Mouse (Mus musculus) cerebral cortex, adult 2 months (tissue): ENCODE data around the gene Csrnp2.

Experiments
- WGBS: fragments of 180-500 bp; shearing (Covaris S2); methylation state at CpG from one replicate; pipeline ENCODE4 v1.1.7; 2018; 5-methylcytosine and 5-hydroxymethylcytosine counted together

The Csrnp2 gene

DNA sequence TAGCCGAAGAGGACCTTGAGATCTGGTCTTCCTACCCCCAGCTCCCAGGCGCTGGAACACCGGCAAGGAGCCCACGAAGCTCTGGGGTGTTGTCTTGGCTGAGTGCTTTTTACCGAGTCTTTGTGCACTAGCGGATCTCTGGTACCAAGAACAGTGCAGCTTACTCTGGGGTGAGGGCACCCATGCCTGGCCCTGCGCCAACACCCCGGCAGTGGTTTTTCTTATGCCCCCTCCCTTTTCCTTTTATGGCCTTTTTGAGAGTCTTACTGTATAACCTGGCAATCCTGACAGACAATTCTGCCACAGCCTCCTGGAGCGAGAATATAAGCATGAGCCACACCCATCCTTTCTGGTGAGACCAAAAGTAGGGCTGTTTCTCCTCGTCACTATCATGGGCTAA is 16.9 kb downstream of the Csrnp2 start:
- 46% methylated on average over 10 of the region's 10 CpGs for WGBS

DNA sequence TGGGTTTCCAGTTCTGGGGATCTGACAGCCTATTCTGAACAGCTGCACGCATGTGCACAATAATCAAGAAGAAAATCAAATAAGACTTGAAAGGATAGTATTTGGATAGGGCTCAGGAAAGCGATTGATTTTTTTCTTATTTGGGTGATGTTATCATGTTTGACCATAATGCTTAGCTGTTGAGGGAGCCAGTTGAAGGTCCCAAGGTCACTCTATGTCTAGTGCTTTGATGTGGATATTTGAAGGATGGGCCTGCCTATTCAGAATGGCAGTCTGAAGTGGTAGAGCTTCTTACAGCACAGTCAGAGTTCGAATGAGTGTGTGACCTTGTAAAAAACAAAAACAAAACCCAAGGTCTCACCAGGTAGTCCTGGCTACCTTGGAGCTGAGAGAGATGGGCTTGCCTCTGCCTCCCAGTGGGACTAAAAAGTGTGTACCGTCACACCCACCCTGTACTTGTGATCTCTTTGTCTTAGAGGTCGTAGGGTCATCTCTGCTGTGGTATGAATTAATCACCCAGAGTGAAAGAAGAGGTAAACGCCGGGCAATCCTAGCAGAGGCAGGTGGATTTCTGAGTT is 21.3 kb downstream of the Csrnp2 start:
- WGBS = 86% methylated on average over 7 of the region's 7 CpGs

DNA sequence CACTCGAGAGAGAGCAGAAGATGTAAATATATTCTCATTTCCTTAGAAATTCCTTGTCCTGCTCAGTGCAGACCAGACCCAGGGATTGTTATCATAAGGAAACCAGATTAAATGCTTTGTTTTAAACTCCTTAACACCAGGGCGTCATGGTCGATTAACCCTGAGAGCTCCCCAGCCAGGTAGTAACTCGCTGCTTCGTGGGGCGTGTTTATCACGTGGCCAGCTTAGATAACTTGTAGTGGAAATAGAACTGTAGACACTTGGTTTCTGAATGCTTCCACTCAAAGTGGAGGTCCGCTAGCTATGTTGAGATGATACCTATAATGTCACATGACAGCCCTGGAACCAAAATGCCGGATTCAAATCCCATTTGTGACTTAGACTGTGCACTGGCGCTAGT is 25.3 kb downstream of the Csrnp2 start:
- 56% methylated on average over 10 of the region's 10 CpGs for WGBS

DNA sequence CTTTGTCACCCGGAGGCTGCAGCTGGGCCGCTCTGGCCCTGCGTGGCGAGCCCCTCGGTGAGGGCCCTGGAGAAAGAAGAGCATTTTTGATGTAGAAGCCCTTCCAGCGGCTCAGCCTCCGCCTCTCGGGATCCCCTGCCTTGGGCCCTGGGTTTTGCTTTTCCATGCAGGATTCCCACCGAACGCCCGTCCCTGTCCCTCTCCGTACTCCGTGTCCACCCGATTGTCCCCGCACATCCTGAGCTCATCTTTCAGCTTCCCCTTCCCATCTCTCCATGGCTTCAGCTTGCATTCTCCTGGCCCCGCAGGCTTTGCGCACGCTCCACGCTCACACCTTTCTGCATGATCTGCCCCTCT is 26.1 kb downstream of the Csrnp2 start:
- WGBS = 0% methylated on average over 19 of the region's 19 CpGs

DNA sequence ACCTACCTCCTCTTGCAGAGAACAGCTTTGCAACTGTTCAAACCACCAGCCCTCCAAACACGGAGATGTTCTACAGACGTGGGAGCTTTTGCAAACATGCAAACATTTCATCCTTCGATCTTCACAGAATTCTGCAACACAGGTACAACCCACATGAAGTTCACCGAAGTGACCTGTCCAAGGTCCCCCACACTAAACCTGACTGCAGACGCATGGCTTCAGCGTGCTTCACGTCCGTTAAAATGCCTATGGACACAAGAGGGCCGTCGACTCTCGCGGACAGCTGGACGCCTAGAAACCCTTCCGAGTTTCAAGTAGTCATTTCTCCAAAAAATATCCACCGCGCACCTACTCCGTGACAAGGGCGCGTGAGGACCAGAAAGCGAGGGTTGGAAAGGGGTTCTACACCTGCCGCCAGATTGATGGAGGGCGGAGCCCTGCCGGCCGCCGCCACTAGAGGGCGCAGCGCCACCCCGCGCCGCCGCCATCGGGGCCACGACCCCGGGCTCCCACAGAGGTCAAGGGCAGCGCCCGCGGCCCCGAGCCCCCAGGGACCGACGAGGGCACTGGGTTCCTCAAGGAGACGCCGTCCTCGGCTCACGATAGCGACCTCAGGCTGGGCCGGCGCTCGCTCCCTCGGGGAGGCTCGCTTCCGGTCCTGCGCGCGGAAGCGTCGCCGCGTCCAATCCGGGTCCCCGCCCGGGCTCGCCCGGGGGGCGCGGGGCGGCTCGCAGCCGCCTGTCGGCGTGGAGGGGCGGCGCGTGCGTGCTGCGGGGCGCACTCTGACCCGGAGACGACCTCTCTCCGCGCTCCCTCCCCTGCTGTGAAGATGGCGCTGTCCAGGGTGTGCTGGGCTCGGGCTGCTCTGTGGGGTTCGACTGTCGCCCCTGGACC is 26.7 kb downstream of the Csrnp2 start, which contains the start of gene Letmd1:
Letmd1 (plus strand) TSS at position 729 of the 894 bp plus-strand sequence.
- WGBS = 1% methylated on average over 84 of the region's 84 CpGs

DNA sequence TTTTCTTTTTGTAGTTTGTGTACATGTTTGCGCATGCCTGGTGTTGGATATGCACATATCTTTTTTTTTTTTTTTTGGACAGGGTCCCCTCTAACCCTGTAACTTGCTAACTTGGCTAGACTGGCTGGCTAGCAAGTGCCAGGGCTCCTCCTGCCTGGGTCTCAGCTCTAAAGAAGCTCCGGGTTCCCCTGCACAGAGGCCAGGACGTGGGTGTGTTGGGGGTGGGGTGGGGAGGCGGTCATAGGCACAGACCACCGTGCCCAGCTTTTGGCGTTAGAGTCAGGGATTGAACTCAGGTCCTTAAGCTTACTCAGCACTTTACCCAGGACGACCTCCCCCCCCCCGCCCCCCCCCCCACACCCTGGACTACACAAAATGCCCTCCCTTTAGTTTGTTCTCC is 27.6 kb downstream of the Csrnp2 start:
- WGBS = 23% methylated on average over 8 of the region's 8 CpGs

DNA sequence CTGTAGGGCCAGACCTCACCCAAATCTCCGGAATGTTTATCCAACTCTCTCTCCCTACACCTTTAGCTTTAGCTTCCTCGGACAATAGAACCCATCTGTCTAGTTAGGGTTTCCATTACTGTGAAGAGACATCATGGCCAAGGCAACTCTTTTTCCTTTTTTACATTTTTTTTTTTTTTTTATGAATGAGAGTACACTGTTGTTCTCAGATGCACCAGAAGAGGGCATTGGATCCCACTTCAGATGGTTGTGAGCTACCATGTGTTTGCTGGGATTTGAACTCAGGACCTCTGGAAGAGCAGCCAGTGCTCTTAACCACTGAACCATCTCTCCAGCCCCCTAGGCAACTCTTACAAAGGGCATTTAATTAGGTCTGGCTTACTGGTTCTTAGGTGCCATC is 29.9 kb downstream of the Csrnp2 start:
- WGBS = 73% methylated on average over 2 of the region's 2 CpGs

DNA sequence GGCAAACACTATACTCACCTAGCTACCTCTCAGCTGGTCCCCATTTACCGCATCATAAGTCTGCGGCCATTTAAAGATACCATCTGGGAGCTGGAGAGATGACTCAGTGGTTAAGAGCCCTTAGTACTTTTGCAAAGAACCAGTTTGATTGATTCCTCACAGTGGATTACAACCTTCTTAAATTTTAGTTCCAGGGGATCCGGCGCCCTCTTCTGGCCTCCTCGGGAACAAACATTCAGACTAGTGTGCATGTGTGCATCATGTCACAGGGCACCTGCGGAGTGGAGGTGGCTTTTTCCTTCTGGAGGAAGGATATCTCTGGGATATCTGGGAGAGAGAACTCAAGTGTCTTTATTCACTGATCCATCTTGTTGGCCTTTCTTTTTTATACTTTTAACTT is 31.6 kb downstream of the Csrnp2 start:
- WGBS = 20% methylated on average over 6 of the region's 6 CpGs

DNA sequence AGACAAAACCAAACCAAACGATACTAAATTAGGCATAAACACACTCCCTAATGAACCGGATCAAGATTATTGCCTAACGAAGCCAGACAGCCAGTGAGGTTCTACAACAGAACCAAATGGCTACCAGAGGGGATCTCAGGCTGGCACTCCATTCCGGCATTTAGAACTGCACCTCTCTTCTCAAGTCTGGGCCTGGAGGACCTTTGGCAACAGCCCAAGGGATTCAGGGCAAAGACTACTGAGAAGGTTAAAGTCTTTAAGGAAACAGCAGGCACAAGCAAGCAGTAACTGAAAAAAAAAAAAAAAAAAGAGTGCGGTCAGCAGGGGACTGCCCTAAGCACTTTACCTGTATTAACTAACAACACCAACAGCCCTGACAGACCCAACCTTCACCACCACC is 33.2 kb downstream of the Csrnp2 start:
- WGBS = 64% methylated on average over 5 of the region's 5 CpGs

DNA sequence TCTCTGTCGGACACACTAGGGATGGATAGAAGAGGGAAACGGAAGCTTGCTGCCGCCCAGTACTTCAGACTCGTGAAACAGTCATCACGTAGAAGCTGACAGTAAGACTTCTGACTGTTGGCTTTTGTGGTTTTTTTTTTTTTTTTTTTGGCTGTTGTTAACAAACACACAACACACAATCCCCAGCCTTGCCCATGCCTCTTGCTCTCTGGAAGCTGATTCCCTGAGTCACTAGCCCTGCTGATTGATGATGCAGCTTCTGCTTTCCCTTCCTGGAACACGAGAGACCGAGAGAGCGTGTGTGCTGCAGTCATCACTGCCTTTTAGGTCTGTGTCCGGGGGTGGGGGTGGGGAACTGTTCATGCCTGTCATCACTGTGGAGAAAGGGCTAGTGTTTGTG is 33.6 kb downstream of the Csrnp2 start:
- 74% methylated on average over 9 of the region's 9 CpGs for WGBS

DNA sequence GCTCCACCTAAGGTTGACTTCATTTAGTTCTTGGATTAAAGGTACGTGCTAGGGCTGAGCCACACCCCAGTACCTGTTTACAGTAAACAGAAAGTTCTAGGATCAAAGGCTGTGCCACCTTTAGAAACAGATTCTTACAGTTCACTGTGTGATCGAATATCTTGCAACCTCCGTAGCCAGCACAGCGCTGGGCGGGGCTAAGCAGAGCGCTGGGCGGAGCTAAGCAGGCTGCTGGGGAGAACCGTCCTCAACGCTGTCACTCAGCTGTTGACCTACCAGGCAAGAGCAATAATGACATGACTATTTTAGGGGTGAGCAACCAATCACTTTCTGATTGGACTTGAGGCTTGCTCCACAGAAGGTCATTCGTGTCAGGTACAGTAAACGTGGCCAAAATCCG is 34.3 kb downstream of the Csrnp2 start:
- 31% methylated on average over 12 of the region's 12 CpGs for WGBS

DNA sequence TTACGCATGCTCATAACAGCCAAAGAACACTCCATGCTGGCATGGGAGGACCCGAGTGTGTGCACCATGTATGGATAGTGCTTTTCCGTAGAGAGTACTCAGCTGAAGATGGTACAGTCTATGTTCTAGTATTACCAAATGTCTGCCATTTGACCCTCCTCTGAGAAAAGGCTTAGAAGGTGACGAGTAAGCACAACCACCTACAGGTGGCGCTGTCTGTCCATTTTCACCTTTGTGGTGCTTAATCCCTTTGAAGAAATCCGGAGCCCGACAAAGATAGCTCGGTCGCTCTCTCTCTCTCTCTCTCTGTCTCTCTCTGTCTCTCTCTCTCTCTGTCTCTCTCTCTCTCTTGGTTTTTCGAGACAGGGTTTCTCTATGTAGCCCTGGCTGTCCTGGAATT is 37.2 kb downstream of the Csrnp2 start:
- 31% methylated on average over 10 of the region's 10 CpGs for WGBS

DNA sequence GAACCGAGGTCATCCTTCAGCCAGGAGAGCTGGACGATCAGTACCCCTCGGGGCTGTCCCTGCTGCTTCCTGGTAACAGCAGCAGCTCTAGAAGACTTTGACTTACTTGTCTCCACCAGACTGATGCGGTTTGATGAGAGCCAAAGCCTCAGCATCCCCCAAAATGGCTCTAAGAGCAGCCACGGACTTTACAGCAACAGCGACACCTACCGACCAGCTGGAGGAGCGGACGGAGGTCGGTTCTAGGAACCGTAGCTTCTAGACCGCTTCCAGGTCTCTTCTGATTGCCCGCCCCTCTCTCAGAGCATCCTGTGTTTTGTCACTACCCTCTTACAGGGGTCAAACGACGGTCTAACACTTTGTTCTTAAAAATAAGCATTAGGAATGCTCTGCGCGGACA is 37.9 kb downstream of the Csrnp2 start:
- WGBS = 8% methylated on average over 17 of the region's 17 CpGs

DNA sequence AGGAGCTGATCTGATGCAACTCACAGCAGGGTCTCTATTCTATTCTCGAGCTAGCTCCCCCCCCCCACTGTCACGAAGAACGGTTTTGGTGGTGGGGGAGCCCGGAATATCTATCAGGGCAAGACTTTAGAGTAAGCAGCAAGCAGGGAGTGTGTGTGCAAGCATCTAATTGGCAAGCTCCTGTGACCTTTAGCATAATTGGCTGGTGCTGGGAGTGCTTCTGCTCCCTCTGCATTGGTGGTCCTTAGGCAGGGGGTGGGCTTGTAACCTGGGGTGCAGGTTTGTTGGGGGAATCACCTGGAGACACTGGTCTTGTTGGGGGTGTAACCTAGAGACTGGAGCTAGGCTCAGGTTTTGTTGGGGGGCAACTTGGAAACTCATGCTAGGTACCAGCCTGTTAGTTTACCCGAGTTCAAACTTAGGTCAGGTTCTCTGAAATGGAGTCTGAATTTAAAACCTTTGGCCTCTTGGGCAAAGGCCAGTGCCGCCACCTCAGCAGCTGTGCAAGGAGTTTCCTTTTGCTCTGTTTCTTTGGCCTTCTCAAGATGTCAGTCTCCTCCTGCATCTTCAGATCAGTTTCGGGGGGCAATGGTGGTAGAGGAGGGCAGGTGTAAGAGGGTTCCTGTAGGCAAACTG is 38.8 kb downstream of the Csrnp2 start:
- 72% methylated on average over 7 of the region's 7 CpGs for WGBS

DNA sequence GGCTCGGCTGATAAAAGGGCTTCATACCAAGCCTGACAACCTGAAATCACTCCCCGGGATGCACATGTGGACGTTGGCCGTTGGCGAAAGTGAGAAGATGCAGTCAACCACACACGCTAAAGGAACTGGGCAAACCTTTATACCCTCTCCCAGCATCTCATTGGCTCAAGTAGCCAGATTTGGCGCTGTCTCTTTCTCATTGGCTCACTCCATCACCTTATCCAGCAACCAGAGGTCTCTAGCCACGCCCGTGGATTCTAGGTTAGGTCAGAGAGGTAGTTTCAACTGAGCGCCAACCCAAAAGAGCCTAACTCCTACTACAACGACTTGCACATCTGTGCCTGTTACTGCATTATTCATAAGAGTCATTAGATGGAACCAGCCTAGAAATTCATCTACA is 42.8 kb downstream of the Csrnp2 start:
- WGBS = 85% methylated on average over 11 of the region's 11 CpGs

DNA sequence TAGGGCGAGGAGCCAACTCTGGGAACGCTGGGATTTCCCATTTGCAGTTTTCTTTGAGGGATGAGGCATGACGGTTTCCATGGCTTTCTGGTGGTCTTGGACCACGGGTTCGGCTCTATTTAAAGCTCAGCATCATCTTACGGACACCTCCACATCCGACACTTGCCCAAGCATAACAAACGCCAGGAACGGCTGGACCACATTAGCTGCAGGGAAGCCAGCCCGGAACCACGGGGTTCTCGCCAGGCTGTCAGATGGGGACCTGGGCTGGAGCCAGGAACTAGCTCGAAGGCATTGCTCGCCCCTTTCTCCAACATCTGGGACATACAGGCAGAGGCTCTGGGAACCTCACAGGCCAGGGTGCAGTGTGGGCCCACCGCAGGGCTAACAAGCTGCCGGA is 44.0 kb downstream of the Csrnp2 start:
- 26% methylated on average over 16 of the region's 16 CpGs for WGBS

DNA sequence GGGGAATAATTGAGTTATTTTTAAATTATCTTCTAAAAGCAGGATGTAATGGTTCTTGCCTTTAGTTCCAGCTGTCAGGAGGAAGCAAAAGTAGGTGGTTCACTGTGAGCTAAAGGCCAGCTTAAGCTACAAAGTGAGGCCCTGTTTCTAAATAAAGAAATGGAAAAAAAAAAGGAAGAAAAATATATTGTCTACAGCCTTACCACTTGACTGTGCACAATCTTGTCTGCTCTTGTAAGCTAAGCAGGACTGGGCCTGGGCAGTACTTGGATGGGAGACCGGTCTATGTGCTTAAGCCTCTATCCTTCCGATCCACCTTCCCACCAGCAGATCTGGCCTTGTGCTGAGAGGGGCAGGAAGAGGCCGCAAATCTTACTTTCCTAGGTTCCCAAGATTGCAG is 45.8 kb downstream of the Csrnp2 start:
- 93% methylated on average over 3 of the region's 3 CpGs for WGBS

DNA sequence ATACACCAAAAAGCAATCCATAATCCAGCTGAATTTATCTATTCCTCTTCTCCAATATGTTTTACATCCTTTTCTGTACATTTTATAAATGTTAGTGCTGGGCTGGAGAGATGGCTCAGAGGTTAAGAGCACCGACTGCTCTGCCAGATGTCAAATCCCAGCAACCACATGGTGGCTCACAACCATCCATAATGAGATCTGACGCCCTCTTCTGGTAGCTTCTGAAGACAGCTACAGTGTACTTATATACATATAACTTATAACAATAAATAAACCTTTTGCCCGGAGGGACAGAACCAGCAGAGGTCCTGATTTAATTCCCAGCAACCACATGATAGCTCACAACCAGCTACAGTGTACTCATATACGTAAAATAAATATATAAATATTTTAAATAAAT is 46.7 kb downstream of the Csrnp2 start:
- 81% methylated on average over 4 of the region's 4 CpGs for WGBS

DNA sequence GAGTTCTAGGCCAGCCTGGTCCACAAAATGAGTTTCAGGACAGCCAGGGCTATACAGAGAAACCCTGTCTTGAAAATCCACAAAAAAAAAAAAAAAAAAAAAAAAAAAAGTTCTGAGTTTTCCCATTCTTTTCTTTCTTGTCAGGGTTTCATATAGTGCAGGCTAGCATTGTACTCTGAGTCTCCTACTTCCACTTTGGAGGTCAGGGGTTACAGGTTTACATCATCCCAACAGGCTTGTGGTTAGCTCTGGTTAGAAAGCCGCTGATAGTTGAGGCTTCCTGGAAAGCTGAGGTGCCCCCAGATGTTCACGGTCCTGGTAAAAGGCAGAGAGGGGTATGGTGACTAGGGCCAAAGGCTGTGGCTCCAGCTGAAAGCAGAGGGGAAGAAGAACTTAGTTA is 48.4 kb downstream of the Csrnp2 start:
- 83% methylated on average over 2 of the region's 2 CpGs for WGBS

DNA sequence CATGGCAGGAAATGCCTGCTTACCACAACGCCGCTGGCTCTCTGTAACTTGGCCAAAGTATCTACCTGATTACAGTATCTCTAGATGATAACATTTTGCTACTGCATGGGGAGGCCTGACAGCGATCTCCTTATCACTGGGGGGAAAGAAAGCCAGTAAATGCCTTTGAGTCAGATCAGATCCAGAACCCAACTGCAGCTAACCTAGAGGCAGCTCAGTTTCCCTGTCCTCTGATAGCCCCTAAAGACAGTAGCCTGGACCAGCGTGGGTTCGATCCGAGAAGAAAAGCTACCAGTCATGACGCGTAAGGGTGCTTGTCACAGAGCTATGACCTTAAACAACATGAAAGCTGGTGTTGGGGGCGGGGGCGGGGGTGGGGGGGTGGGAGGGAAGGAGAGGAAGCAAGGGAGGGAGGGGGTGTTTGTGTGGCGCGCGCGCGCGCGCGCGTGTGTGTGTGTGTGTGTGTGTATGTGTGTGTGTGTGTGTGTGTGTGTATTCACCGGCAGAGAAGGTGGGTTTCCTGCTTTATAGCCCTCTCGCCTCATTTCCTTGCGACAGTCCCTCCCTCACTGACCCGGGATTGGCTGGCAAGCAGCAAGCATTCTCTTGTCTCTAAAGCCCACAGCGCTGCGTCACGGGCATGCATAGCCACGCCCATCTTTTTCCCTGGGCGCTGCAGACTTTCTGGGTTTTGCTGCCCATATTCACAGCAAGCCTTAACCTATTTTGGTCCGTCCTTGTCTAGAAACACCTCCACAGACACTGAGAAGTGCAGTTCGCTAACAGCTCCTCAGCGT is 52.0 kb downstream of the Csrnp2 start:
- 3% methylated on average over 22 of the region's 31 CpGs for WGBS

DNA sequence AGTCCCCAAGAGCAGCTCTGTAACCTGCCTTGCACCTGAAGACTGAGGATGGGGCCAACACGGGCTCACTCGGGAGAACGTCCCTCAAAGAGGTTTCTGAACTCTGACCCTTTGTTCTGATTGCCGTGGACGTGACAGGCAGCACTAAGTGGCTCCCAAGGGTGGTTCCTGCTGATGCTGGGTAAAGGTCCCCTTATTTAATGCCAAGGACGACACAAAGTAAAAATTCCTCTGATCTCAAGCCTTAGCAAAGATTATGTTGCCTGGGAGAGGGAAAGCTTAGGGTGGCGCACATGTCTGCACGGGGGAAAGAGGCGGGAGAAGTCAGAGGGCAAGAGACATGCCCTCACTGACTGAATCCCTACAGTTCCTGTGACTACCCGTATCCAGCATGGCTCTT is 58.8 kb downstream of the Csrnp2 start:
- WGBS = 82% methylated on average over 10 of the region's 10 CpGs

DNA sequence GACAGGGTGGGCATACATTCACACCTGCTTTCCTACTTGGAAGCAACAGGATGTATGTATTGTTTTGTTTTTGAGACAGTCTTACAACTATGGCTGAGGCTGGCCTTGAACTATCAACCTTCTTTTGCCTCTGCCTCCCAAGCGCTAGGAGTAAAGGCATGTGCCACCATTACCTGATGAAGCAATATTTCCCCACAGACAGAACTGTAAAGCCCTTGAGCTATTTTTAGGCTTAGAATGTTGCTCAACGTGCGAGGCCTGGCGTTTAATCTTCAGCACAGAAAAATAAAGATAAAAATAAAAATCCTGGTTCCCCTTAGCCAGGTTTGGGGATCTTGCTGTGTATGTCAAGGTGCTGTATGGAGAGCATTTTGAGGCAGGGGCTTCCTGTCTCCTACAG is 59.2 kb downstream of the Csrnp2 start:
- WGBS = 76% methylated on average over 4 of the region's 4 CpGs
